Mouse (Mus musculus) myocyte (in vitro differentiated cells): ENCODE measurements around the gene Kalrn.

Experiments used
- CEBPB ChIP-seq: IDR thresholded peaks from 2 replicates; pipeline ENCODE4 v1.6.1; 2011; ENCODE audit warnings: mild to moderate bottlenecking, moderate library complexity; ENCODE audit not compliant: poor library complexity, insufficient read depth, severe bottlenecking
- E2F4 ChIP-seq: IDR thresholded peaks from one replicate; pipeline ENCODE4 v1.6.1; 2011; ENCODE audit warnings: mild to moderate bottlenecking, control low read depth, moderate library complexity; ENCODE audit not compliant: insufficient read depth
- MAX ChIP-seq: IDR thresholded peaks from one replicate; pipeline ENCODE4 v1.6.1; 2011; ENCODE audit warnings: low read depth, mild to moderate bottlenecking, control low read depth
- MYOD1 ChIP-seq, 3 experiments: IDR thresholded peaks; one replicate each; pipeline ENCODE4 v1.6.1; 2011; ENCODE audit warnings: control low read depth in 2 of 3, low read depth in 2 of 3, mild to moderate bottlenecking in 2 of 3, moderate library complexity in 1 of 3; ENCODE audit not compliant: insufficient read length in 2 of 3, control insufficient read depth in 1 of 3
- MYOG ChIP-seq, 3 experiments: IDR thresholded peaks; one replicate each; pipeline ENCODE4 v1.6.1; 2011; ENCODE audit warnings: control low read depth in 2 of 3, low read depth in 2 of 3, mild to moderate bottlenecking in 2 of 3; ENCODE audit not compliant: insufficient read length in 2 of 3, control insufficient read depth in 1 of 3, insufficient read depth in 1 of 3
- POLR2A ChIP-seq: IDR thresholded peaks from one replicate; pipeline ENCODE4 v1.6.1; 2011; ENCODE audit warnings: low read depth, mild to moderate bottlenecking, control low read depth, moderate library complexity; ENCODE audit not compliant: insufficient read length
- POLR2AphosphoS2 ChIP-seq: IDR thresholded peaks from one replicate; pipeline ENCODE4 v1.6.1; 2011; ENCODE audit warnings: low read depth, control low read depth; ENCODE audit not compliant: insufficient read length
- REST ChIP-seq: IDR thresholded peaks from one replicate; pipeline ENCODE4 v1.6.1; 2011; ENCODE audit warnings: mild to moderate bottlenecking, control low read depth, moderate library complexity; ENCODE audit not compliant: insufficient read depth, insufficient read length
- TCF12 ChIP-seq: IDR thresholded peaks from one replicate; pipeline ENCODE4 v1.6.1; 2011; ENCODE audit warnings: mild to moderate bottlenecking, control low read depth; ENCODE audit not compliant: poor library complexity, insufficient read depth, severe bottlenecking
- TCF3 ChIP-seq: IDR thresholded peaks from one replicate; pipeline ENCODE4 v1.6.1; 2011; ENCODE audit warnings: low read depth, control low read depth; ENCODE audit not compliant: insufficient read length
- USF1 ChIP-seq: IDR thresholded peaks from one replicate; pipeline ENCODE4 v1.6.1; 2011; ENCODE audit warnings: low read depth, mild to moderate bottlenecking, control low read depth, moderate library complexity

- no peak for TF ChIP-seq CEBPB
- TF ChIP-seq POLR2A: no peak
- TF ChIP-seq E2F4: no peak
- no peak for TF ChIP-seq USF1
- no peak for TF ChIP-seq TCF3
- no peak for TF ChIP-seq MAX
- TF ChIP-seq MYOD1 (IDR thresholded peaks at IDR 0.05; ENCODE audit: control insufficient read depth in 1 of 3, insufficient read length in 2 of 3, low read depth in 2 of 3): no peak
- TF ChIP-seq POLR2AphosphoS2: no peak
- TF ChIP-seq REST: no peak
- no peak for TF ChIP-seq TCF12
- no peak for TF ChIP-seq MYOG (IDR thresholded peaks at IDR 0.05; ENCODE audit: control insufficient read depth in 1 of 3, insufficient read depth in 1 of 3, insufficient read length in 2 of 3, low read depth in 2 of 3)
These were observed 325.1 kb downstream of the Kalrn start for GRCm38 (mm10) chr16:34248256-34248655.
